Mouse (Mus musculus): ENCODE measurements around the gene Ranbp17.

Ranbp17 gene

DNA sequence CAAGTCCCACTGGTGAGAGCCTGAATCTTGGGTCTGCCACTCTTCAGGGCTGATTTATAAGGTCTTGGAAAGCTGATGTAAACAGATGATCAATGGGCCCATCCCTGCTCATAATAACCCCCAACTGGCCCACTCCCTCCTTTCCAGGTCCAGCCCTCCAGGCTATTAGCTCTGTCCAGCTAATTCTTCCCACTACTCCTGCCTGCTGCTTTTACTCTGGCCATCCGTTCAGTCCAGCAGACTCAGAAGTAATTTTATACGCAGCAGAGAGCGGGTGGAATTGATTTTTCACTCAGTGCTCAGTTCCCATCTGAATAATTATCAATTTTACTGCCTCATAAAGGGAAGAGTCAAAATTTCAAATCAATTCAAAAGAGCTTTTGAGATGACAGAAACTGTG lies 273.3 kb downstream of the Ranbp17 start:
- in situ Hi-C loops (cut with MseI, MboI), result no loop called here

DNA sequence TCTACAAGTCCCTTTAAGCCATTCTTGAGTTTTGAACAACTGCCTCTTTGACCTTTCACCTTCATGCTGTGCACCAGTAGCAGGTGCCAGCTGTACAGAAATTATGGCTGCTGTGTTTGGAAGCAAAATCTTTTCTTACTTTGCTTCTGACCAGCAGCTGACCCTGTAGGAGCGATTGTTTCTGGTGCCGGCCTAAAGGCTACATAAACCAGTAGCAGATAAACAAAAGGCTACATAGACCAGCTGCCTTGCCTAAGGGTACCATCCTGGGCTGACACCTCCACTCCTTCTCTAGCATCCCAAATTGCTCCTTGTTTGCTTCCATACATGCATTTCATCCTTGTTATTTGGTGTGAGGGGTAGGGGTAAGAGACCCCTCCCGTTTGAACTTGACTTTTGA lies 279.4 kb downstream of the Ranbp17 start:
- in situ Hi-C loops (cut with MseI, MboI), result no loop called here

DNA sequence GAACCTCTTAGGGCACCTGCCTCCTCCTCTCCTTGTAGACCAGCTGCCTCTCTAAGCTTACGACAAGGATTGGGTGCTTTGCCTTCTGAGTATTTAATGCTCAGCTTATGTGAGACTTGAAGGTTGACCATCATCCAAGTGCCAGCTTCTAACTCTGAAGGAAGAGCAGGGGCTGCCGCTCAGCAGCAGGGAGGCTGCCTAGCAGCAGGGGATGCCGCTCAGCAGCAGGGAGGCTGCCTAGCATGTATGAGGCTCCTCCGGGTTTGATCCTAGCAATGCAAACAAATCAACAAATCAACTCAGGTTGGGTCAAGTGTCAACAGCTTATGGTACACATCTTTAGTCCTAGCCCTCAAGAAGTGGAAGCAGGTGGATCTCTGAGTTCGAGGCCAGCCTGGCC lies 281.5 kb downstream of the Ranbp17 start:
- in situ Hi-C loops (cut with MseI, MboI), result no loop called here

- in situ Hi-C loops (cut with MseI, MboI), result no loop called here
Observed at GRCm38 (mm10) chr11:33228186-33228585, 285.4 kb downstream of the Ranbp17 start.

DNA sequence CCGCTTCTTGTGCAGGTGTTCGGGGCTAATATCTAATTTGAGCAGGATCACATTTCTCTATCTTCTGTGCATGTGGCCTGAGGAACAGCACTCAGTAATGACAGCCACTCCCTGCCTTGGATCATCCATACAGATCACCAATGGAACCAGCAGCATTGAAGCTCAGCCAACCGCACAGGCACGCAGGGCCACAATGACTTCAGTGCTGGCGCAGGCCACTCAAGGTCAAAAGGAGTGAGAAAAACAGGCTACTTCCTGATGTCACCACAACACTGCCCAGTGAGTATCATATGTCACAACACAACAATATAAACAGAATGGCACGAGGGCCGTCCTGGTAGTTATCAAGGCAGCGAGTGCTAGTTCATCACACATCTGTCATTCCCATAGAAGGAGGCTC lies 287.0 kb downstream of the Ranbp17 start:
- in situ Hi-C loops (cut with MseI, MboI), result no loop called here

GRCm38 (mm10) chr11:33221566-33222365 lies 291.8 kb downstream of the Ranbp17 start:
- in situ Hi-C loops (cut with MseI, MboI), result no loop called here

- in situ Hi-C loops (cut with MseI, MboI), result no loop called here
Observed at GRCm38 (mm10) chr11:33220763-33221162, 292.8 kb downstream of the Ranbp17 start.

GRCm38 (mm10) chr11:33217384-33218079 lies 296.0 kb downstream of the Ranbp17 start:
- in situ Hi-C loops (cut with MseI, MboI), result no loop called here

DNA sequence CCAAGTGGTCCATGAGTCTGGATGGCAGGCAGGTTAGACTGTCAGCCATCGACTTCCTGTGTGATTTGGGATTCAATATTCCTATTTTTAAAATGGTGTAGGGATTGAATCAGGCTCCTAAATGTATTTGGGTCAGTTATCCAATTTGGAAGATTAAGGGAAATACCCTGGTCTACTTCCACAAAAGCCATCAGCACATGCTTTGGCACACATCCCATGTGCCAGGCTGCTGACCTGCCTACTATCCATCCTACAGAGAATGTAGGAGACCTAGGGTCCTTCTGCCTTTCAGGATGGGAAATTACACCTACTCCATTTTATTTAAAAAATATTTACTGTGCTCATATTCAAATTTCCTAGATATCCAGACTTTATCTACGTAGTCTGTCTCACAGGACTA lies 306.1 kb downstream of the Ranbp17 start:
- in situ Hi-C loops (cut with MseI, MboI), result no loop called here

- in situ Hi-C loops (cut with MseI, MboI), result no loop called here
Observed at GRCm38 (mm10) chr11:33204966-33205365, 308.6 kb downstream of the Ranbp17 start.

DNA sequence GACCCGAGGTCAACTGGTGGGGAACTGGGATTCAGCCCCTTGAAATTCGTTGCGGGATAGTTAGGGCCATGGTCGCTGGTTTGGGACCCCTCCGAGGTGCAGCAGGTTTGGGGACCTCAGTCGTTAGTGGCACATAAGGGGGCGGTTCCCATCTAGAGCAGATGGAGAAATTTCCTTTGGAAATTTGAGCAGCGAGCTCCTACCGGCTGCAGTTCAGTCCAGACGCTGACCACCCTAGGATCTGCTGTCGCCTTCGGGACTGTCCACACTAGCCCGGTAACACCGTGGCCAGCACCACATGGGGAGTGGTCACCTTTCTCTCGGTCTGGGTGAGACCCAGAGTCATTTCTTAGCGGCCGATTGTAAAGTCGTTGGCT lies 309.2 kb downstream of the Ranbp17 start:
- in situ Hi-C loops (cut with MseI, MboI), result no loop called here

DNA sequence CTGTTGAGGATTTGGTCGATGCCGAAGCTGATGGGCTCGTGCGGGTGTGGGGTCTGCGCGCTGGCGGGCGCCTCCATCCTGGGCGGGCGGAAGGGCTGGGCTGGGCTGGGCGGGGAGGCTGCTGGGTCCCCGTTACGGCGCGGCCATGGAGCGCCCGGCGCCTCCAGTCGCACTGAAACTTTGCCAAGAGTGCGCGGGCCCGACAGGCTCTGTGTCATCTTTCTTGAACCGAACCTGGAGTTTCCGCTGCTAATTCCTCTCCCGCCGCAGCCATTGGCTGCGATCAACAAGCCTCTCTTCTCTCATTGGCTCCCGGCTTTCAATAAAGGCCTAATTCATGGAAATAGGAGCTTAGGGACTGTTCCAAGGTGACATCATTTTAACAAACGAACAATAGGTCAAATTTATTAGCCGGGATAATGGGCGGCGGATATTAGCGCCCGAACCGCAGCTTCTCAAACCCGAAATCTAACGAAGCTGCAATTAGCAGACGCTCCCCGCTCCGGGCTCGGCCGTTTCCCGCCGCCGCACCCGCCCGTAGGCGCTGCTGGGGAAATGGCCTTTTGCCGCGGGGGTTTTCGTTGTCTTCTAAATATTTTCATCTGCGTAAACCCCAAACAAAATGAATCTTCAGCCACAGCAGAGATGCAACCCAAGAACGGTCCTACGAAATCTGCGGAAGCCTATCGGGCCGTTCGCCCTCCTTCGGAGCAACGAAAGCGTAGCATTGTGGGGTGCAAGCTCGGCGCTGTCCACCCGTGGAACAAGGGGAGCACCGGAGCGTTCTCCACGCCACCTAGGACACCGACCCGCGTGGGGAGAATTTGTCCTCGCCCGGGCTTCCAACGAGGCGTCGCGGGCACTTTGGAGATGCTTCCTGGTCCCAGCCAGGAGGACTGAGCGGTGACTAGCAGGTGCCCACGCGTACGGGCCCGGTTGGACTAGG lies 309.9 kb downstream of the Ranbp17 start, which contains the start of gene Tlx3:
Gene Tlx3, minus strand, starts transcription at position 207 of the 946 bp plus-strand sequence.
- in situ Hi-C loops (cut with MseI, MboI), result no loop called here

GRCm38 (mm10) chr11:33202972-33203371 lies 310.6 kb downstream of the Ranbp17 start:
- in situ Hi-C loops (cut with MseI, MboI), result no loop called here

GRCm38 (mm10) chr11:33202296-33202695 lies 311.2 kb downstream of the Ranbp17 start:
- in situ Hi-C loops (cut with MseI, MboI), result no loop called here

DNA sequence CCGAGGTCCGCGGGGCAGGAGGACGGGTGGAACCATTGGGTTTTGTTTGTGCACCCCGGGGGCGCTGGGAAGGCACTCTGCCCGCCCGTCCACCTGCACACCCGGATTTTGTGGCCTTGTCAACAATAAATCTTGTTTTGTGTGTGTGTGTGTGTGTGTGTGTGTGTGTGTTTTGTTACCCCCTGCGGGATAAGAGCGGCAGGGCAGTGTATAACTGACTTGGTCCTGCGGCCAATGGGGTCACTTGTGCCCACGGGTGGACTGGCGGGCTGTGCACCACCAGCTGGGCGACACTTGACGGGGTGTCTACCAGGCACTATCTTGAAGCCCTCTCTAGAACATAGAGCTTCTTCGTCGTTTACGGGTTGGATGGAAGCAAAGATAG lies 311.9 kb downstream of the Ranbp17 start:
- in situ Hi-C loops (cut with MseI, MboI), result no loop called here

DNA sequence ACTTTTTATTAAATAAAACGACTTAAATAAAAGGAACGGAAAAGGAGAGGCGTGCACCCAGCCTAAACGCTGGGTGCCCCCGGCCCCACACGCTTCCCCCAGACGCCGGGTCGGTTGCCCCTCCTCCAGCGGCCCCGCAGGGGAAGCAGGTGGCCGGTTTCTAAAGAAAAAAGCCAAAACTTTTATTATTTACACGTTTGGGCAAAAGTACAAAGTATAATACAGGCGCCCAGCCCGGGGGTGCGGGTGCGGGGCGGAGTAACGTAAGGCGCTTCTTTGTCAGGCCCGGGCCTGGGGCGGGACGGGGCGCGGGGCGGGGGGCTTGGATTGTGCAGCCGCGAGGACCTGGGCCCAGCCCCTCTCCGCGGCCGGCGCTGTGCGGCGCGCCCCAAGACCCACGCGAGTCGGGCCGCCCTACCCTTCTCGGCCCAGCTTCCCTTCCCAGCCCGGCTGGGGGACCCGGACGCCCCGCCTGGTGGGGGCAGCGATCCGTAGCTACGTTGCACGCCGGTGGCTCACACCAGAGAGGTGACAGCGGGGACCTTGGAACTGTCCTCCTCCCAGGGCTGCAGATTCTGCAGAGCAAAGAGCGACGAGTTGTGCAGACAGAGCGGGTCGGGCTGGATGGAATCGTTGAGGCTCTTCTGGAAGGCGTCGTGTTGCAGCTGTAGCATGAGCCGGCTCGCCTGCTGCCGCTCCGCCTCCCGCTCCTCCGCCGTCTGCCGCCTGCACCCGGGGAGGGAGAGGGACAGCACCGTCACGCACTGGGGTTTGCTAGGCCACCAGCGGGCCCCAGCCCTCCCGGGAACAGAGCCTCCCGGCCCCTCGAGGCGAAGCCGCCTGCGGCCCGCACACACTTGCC lies 312.6 kb downstream of the Ranbp17 start:
- in situ Hi-C loops (cut with MseI, MboI), result no loop called here

DNA sequence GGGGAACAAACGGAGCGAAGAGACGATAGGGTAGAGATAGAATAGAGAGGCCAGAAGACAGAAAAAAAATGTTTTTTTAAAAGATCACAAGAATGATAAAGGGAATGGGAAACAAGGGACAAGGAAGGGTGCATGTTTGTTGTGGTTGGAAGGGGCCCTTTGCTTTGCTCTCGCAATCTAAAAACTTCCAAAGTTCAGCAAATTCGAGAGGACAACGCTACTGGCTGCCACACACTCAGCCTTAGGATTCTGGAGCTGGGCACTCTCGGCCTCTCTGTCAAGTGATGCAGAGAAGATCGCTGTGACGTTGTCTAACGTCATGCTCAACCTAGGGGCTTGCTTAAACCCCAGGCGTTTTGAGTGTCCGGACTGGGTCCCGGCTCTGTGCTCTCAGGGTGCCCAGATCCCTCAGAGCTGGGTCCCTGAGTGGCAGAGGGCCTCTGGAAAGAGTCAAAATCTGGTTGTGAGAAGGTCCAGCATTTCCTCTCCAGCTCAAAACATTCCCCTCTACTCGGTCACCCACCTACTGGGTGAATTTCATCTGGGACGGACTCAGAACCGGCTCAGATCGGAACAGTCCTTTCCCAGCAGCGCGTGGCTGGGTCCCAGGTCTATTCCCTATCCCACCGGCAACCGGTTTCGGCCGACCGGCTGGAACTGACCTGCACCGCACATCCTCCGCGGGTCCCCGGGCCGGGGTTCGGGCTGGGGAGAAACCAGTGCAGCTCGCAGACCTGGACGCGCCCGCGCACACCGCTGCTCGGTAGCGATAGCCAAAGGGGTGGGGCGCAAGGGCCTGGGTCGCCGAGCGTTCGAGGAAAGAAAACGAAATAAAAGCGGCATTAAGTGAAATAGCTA lies 313.4 kb downstream of the Ranbp17 start:
- in situ Hi-C loops (cut with MseI, MboI), result loop anchor here in 1 of 2 experiments (25.0 kb wide), 3 partner anchors 412 to 712 kb away; no protein-coding TSS in a partner anchor

GRCm38 (mm10) chr11:33199117-33199514 lies 314.4 kb downstream of the Ranbp17 start:
- in situ Hi-C loops (cut with MseI, MboI), result loop anchor here in 1 of 2 experiments (25.0 kb wide), 3 partner anchors 413 to 713 kb away; no protein-coding TSS in a partner anchor

GRCm38 (mm10) chr11:33198351-33199116 lies 315.0 kb downstream of the Ranbp17 start:
- in situ Hi-C loops (cut with MseI, MboI), result loop anchor here in 1 of 2 experiments (25.0 kb wide), 3 partner anchors 414 to 714 kb away; no protein-coding TSS in a partner anchor

Measured in mouse trophoblast stem cell (cell line).